Mouse (Mus musculus) E14TG2a.4 (cell line): ENCODE measurements at regions not wholly inside any gene's neighbourhood (a gene's known extent, or its start where the extent isn't known, plus 50 kb on each side); places are given as distances from the start of the nearest gene placed in this dataset.

Source experiments
- CTCF ChIP-seq: conservative IDR thresholded peaks from 2 replicates; pipeline ENCODE4 v1.5.1; 2014; ENCODE audit warnings: low read length
- NANOG ChIP-seq: IDR thresholded peaks from 2 replicates; pipeline ENCODE4 v1.6.1; 2014; ENCODE audit warnings: borderline replicate concordance, low read length, mixed read lengths
- POU5F1 ChIP-seq: IDR thresholded peaks from 2 replicates; pipeline ENCODE4 v1.6.1; 2014; ENCODE audit warnings: low read length, borderline replicate concordance

- TF ChIP-seq CTCF, result no peak
- TF ChIP-seq POU5F1, result no peak
- TF ChIP-seq NANOG, result no peak
Measured at GRCm38 (mm10) chr3:15231433-15231832, 100.7 kb downstream of the Gm9733 start.
